Mouse (Mus musculus): ENCODE measurements at regions not wholly inside any gene's neighbourhood (a gene's known extent, or its start where the extent isn't known, plus 50 kb on each side); places are given as distances from the start of the nearest gene placed in this dataset.
"Not testable (repeated sequence)": the region's sequence is repeated elsewhere in the genome, so short reads cannot be mapped to it uniquely, and the experiment has no call there.

DNA sequence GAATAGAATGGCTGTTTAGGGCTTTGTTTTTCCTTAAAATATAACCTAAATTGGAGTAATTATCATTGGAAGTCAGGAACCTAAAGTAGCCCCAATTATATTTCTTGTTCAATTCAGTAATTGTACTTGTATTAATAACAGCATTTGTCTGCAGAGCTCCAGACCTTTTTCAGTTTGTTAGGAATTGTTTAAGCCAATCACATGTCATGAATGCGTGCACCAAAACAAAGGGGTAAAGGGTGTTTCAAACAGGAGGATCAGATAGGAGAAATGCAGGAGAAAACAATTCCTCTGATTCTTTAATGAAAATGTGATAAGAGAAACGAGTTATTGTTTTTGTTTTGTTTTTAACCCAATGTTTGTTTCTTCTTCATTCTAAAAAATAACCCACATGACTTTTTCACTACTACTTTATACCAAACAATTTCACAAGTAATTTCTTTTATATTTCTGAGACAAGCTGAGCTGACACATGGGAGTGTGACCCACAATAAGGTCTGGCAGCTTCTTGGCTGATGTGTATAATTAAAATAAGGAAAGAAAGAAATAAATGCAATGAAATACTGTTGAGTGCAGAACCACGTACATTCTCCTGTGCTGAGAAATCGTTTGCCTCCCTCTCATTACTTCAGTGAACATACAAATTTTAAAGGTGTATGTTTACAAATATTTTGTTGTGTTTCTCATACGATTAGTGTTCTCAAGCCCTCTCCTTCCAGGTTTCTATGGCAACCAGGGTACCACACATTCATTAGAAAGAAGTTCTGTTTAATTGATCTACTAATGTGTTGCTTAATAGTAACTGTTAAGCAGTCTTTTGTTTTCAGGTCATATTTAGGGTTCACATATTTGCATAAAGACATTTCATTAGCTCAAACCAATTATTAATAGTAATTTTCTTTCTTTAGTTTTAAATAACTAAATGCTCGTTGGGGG, 397.7 kb downstream of the Isl1 start:
- DNase-seq: no peak

DNA sequence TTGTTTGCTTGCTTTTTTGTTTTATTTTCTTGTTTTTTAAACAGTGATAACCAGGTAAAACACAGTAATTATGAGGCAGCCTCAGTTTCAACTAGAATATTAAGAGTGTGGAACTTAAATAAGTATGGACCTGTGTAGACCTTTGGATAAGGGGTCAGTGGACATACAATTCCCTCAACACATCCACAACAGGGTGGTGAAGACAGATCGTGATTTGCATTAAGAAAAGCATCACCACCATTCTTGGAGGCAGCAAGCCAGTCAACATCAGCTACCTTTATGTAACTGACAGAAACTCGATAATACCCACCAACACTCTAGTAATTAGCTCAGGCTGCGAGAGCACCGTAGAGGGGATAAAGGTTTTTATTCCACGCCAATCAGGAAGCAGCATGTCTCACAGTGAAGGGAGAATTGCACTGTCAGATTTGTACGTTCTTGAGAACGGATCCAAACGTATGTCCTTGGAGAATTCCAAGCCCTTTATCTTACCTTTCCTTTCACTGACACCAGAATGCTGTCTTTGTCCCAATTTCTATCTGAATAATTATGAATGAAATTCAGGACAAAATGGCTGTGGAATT, 398.5 kb downstream of the Isl1 start:
- DNase-seq: no peak

- no peak for DNase-seq
Measured at GRCm38 (mm10) chr13:115880616-115881015, 428.9 kb downstream of the Isl1 start.

- DNase-seq: no peak
Measured at GRCm38 (mm10) chr13:115860480-115860879, 449.0 kb downstream of the Isl1 start.

DNA sequence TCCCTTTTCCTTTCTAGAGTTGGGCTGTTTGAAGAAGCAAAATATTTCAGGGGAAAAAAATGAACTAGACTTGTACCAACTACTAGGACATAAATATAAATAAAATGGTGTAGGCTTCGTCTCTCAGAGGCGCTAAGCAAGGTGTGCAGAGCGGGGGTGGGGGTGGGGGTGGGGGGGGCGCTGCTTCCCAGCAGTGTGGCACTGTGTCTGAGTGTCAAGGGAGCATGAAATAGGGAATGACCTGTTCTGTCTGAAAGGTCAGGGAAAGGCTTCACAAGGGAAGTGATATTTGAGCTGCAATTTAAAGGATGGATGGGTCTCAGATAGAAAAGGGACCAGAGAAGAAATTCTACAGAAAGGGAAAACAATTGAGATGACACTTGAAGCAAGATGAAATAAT, 452.9 kb downstream of the Isl1 start:
- no peak for DNase-seq

- DNase-seq: no peak
Measured at GRCm38 (mm10) chr13:115852689-115853356, 456.7 kb downstream of the Isl1 start.

- DNase-seq: no peak
Measured at GRCm38 (mm10) chr13:115843121-115843520, 466.4 kb downstream of the Isl1 start.

DNA sequence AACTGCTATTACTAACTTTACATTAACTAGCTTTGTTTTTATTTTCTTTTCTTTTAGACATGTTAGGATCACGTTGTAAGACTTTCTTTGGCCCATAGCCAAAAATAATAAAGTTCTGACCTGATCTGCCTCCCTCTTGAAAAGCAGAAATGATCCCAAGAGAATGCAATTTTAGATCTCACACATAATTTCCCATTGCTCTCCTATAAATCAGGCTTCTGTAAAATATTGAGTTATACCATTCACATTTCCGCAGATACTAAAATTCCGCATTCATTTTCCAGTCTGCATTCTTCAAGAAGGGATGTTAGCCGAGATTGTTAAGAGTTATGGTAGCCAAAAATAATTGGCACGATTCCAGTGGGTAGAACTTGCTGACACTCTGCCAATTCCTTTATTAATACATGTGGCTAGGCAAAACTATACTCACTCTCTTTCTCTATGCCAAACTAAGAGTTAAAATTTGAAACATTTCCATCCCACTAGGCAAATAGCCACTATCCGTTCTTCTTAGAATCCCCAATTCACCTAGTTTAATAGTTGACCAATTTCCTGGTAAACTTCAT, 473.2 kb downstream of the Isl1 start:
- DNase-seq: no peak

DNA sequence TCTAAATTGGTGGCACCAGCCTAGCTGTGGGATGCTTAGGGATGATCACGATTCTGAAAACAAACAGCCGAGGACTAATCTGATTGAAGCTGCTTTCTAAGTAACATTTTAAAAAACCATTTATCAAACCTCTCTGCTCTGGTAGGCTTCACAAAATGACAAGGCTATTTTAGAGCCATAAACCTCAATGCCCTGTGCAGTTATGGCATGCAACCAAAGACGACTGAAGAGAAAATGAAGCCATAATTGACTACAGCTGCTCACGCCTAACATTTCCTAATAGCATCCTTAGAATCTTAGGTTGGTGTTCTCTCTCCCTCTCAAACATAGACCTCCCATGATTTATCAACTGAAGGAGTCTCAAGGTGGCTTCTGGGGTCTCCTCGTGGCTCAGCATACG, 484.3 kb downstream of the Isl1 start:
- no peak for DNase-seq

DNA sequence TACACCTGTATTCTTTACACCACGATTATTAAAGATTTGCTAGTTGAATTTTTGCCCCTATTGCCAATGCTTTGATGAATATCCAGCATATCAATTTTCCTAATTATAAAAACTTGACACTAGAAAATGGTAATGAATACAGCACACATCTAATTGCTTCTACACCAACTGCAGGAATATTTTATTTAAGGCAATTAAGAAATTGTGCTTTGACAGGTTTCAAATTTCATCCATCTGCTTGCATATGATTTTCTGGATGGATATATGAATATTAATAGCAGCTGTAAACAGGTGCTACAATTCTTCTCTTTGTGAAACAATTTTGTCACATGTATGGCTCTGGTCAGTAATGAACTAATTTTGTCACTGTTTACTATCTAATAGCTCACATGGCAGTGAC, 487.0 kb downstream of the Isl1 start:
- no peak for DNase-seq

DNA sequence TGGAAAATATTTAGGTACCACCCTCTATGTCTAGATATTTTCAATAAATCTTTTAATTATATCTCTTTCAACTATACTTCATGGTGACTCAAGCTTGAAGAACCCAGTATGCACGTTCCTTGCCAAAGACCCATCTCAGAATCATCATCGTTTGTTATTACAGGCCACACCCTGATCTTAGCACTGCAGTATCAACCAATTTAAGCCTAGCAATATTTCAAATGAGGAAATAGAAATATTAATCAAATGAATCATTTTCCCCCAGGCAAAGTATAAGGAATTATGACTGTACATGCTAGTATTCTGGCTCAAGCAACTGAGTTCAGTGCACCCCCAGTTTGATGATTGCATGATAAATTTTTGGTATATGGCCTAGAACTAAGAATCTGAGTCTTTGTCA, 495.3 kb downstream of the Isl1 start:
- DNase-seq: no peak

- no peak for DNase-seq
Measured at GRCm38 (mm10) chr13:115799294-115799693, 510.2 kb downstream of the Isl1 start.

DNA sequence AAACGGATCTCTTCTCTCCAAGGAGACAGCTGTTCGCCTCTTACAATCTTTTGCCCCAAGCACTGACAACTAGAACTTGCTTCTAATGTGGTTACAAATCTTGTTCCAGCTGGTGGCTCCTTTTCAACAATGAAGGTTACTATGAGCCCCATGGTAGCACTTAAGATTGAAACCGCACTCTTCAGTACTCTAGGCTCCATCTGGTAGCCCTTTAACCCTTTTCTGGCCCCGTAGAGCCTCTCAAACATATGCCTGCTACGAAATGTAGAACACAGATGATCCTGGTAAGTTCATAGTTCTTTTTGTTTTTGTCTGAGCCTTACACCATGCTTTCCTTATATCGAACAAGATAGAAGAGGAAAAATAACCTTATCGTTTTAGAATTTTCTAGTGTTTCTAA, 558.2 kb downstream of the Isl1 start:
- no peak for DNase-seq

GRCm38 (mm10) chr13:115742080-115742479, 567.4 kb downstream of the Isl1 start:
- DNase-seq: not testable (repeated sequence)

- no peak for DNase-seq
Measured at GRCm38 (mm10) chr13:115727986-115728385, 581.5 kb downstream of the Isl1 start.

- no peak for DNase-seq
Measured at GRCm38 (mm10) chr13:115725356-115725952, 584.0 kb downstream of the Isl1 start.

DNA sequence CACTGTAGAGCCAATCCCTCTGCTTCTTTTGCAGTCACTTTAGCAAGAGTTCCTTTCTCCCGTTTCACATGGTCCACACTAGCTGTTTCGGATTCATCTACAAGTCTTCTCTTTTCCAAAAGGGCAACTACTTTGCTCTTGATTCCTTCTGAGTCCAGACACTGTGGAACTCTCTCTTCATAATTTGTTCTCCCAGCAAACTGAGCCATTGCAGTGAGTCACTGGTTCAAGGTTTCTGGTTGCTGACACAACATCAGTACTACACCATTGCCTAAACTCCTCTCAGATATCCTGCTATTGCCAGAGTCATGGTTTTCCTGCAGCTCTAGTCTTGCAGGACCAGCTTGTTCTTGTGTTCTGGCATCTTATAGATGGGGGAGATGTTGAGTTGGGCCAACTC, 590.2 kb downstream of the Isl1 start:
- DNase-seq: no peak

DNA sequence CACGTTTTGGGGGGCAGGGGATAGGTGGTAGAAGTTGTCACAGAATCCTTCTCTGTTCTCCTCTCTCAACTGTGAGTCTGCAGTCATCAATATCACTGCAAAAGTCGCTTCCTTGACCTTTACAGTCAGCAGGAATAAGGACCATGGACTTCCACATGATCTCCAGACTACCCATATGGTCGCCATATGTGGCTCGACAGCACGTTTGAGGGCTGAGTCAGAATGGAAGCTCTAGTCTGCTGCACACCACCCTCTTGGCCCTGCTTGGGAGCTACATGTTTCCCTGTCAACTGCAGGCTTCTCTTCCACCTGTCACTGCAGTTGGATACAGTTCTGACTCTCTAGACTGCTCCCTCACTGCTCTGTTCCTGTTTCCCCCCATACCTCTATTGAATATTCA, 590.6 kb downstream of the Isl1 start:
- no peak for DNase-seq

- no peak for DNase-seq
Measured at GRCm38 (mm10) chr13:115696197-115696596, 594.4 kb upstream of the Itga1 start.

DNA sequence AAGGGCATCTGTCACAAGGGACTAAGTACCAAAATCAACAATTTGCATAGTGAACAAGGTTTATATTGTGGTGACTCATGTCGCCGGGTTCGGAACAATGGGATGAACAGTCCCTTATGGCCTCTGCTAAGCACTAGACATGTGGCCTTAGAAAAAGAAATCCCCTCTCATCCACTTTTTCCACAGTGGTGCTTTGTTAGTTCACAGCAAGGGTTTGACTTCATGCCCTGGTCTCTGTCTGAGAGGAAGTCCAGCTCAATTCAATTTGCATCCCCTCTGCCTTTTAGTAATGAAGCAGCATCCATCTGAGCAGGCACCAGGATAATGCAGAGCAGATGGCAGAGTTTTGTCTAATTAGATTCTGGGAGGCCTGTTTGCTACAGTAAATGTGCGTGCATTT, 585.7 kb upstream of the Itga1 start:
- DNase-seq: no peak

- DNase-seq: no peak
Measured at GRCm38 (mm10) chr13:115679591-115679990, 577.8 kb upstream of the Itga1 start.

- no peak for DNase-seq
Measured at GRCm38 (mm10) chr13:115676836-115677235, 575.1 kb upstream of the Itga1 start.

DNA sequence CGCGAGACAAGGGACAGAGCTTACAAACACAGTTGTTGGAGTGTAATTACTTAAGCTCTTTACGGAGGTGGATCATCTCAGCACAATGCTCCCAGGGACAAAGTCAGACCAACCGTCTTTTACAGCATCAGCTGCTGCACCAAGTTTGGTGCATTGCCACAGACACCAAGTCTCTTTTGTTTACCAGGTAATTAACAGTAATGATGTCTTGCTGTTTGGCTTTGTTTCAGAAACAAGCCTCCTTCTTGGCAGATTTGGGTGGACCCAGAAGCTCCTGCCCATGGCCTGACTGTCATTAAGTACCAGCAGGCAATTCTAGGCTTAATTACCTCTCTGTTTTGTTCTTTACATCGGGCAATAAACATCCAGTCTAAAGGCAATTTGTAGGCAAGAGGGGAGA, 572.0 kb upstream of the Itga1 start:
- DNase-seq: no peak

Data from spleen, adult 18-20 months (tissue).